Mouse (Mus musculus) kidney, postnatal 14 days (tissue): ENCODE results near the gene Scn5a.

Source experiments
- DNase-seq: peaks from one replicate; pipeline ENCODE4 v3.0.0; 2022; ENCODE audit warnings: mixed read lengths

The Scn5a gene

DNA sequence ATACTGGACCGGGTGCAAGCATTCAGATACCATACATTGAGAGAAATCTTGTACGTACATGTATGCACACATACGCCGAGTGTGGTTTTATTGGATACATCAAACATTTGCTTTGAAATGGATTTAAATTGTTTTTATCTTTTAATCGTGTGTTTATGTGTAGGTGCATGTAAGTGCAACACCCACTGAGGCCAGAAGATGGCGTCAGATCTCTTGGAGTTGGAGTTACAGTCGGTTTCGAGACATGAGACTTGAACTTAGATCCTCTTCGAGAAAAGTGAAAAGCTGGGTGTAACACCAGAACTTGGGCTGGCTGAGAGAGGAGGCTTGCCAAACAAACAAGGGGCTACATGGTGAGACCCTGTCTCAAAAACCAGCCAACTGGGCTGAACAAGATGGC lies 75.2 kb downstream of the Scn5a start:
- DNase-seq: no peak

DNA sequence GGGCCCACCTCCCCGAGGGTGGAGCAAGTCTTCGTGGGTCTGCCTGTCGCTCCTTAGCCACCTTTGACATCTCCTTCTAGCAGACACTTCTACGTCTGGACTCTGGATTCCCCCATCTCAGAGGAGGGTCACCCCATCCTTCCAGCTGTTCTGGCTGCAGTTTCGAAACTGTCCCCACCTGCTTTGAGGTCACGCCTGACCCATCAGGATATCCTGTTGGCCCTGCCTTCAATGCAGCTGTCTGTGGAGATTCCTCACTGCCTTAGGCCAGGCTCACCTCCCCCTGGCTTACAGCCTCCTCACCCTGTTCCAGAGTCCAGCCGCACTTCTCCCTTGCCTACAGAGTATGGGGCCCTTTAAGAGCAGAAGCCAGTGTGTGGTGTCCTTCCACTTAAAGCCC lies 79.9 kb downstream of the Scn5a start:
- DNase-seq: no peak

DNA sequence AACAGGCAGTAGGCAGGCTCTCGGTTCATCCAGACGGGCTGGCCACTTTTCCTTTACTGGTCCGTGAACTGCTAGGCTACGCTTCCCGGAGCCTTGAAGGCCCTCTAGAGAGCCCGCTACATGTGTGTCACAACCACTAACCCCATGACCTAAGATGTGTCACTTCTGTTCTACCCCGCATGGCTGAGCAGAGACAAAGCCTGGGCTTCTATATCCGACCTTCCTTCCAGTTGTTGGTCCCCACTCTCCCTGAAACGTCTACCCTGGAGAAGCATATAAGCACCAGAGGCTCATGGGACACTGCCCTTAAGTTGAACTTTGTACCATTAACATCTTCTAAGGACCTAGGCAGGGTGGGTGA lies 80.6 kb downstream of the Scn5a start:
- no peak for DNase-seq

DNA sequence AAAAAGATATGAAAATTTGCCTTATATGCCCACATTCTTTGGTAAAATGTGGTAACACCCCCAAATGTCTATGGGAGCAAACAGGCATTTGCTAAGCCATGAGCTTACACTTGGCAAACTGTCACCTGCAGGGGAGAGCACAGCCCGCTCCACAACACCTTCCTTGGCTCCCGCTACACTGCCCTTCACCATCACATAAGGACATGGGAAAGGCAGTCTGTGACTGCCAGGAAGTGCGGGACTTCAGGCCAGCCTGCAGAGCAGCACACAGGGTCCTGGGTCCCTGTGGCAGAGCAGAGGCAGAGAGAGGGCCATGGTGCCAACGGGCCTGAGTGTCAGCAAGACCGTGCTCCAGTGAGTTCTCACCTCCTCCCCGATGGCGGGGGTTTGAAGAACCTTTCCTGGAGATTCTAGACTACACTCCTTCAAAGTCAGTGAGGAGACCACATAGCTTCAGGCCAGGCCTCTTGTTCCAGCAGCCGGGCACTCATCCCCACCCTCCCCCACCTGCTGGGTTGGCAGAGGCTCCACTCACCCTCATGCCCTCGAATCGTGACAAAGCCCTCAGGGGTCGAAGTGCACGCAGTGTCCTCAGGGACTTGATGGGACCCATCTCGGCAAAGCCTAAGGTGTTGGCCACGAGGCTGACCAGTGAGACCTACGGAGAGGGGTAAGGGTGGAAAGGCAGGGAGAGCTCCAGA lies 81.1 kb downstream of the Scn5a start:
- DNase-seq: no peak

DNA sequence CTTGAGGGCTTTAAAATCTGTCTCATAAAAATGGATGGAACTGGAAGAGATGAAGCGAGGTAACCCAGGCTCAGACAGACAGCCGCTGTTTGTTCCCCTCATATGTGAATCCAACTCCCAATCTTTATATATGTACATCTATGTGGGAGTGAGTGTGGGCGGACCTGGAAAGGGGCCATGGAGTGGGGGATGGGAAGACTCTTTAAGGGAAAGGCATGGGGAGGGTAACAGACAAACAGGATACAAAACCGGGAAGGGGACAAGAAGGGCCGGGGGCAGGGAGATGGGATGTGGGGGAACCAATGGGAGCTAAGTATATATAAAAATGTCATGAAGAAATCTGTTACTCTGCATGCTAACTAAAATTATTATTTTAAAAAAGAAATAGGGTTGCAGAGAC lies 81.9 kb downstream of the Scn5a start:
- DNase-seq: no peak

DNA sequence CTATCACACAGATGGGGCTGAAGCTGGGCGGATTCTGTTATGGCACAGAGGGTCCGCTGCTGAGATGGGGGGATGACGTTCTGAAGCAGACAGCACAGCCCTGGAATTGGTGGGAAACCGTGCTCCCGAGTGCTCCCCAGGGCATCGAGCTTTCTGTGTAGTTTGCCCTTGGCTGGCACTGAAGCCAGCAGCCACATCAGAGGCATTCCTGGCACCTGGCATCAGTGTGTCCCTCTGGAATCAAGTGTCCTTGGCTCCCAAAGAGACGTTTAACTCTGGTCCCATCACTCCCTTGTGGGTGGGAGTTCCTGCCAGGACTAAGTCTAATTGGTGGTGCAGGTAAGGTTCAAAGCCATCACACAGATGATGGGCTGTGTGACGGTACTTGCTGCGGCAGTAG lies 82.5 kb downstream of the Scn5a start:
- no peak for DNase-seq

DNA sequence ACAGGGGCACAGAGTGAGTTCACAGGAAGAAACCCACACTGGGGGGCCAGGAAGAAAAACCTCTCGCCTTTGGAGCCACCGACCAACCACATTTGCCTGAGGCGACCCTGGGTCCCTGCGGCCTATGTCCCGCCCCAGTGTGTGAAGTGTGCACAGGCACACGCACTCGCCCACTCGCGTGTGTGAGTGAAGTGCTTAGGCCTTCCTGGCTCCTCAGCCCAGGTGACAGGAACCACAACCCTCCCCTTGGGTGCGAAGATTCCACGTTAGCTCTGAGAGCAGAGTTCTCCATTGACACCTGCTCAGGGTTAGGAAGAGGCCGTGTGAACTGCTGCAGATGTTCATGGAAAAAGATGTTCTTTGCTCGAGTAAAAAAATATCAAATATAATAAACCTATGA lies 93.9 kb downstream of the Scn5a start:
- no peak for DNase-seq

DNA sequence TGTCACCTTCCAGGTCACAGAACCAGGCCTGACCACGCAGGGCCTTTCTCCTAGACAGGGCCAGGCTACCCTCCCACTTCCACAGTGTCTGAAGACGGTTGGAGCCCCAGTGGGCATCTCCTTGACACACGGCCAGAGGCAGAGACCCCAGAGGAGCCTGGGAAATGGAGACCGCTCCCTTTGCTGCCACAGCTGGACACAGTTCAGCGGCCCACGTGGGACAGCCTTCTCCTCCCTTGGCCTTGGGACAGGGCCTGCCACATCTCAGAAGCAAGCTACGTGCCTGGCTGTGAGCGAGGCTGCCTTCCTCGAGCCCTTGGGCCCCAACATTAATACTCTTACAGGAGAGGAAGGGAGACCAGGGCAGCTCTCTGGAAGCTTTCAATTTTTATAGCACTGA lies 94.4 kb downstream of the Scn5a start:
- no peak for DNase-seq

DNA sequence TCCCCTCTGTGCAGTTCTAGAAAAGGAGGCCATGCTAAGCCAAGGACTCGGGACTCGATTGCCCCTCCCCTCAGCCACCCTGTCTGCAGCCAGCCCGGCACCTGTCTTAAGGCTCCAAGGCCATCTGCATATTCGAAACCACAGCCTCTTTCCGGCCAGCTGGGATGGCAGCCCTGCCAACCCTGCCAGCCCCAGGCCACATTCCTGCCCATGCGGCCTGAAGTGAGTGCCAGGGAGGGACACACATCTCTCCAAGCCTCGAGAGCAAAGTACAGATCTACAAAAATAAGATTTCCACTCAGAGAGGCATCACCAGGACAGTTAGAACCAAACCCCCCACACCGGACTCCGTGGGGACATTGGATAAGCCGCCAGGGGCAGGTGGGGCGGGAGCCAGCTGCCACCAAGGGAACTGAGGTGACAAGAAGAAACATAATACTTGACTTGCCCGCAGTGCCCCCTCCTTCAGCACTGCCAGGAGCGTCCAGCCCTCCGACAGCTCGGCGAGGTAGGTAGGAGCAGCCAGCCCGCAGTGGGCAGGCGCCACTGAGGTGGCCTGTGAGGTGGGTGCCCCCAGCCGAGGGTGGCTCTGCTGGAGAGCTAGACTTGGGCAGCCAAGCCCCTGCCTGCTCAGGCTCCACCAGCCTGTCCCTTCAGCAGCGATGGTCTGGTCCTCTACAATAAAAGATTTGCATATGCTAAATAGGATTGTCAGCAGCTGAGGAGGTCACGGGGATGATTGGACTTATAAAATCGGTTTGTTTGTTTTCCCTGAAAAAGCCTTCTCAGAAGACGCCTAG lies 95.1 kb downstream of the Scn5a start:
- peak; percentile 11 for DNase-seq

DNA sequence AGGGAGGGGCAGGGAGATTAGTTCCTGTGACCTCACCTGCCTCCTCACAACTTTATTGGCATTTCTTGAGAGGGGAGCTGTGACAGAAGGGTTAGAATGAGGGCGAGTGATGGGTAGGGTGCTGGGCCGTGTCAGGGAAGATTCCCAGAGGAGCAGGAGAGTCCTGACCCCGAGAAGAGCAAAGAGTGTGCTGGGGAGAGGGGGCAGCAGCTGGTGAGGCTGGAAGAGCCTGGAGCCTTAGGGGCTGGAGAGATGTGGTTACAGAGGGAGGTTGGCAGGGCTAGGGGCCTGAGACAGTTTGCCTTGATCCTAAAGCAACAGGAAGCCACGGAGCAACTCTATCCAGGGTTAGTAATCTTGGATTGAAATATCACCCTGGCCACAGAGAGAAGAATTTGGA lies 97.2 kb downstream of the Scn5a start:
- no peak for DNase-seq

DNA sequence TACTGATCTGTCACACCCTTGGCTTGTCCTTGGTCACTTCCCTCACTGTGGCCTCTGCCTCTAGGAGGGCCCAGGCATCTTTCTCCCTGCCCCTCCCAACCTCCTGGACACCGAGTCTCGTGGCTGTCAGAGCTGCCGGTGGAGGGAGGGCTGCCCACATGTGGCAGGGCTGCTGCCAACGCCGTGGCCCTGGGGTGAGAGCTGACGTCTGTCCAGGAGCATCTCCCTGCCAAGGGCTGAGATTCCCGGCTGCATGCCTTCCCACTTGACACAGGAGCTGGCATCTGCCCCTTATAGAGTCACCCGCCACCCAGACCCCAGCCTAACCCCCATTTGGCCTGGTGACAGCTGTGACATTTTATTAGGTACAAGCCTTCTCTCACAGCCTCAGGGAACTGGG lies 99.5 kb downstream of the Scn5a start:
- no peak for DNase-seq

DNA sequence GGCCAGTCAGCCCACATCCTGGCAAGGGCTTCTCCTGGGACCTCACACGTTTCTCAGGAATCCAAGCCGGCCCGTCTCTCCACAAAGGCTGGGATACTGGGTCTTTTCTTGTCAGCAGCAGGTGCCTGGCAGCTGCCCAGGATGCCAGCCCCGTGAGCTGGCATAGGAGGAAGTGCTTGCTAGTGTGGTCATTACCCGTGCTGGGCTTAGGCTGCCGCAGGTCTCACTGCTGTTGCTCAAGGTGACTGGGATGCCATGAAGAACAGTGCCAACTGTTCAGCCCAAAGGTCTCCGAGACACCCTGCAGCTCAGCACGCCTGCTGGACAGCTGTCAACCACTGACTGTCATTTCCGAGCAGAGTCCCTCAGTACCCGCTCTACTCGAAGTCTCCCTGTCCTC lies 100.5 kb downstream of the Scn5a start:
- DNase-seq: no peak

DNA sequence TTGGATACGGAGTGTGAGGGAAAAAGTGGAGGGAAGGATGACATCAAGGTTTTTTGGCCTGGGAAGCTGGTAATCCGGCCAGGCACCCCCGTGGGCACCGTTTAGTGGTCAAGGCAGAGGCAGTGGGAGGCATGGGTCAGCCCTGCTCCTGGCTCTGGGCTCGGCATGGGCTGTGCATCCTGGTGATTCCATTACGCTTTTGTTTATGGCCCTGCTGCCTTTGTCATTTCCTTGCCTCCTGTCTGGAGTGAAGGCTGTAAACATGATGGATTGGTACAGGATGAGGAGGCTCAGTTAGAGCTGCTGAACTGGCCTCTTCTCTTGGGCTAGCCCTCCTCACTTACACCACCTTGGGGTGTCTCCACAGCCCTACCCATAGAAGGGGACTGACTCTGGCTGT lies 101.1 kb downstream of the Scn5a start:
- peak; percentile 14 for DNase-seq

DNA sequence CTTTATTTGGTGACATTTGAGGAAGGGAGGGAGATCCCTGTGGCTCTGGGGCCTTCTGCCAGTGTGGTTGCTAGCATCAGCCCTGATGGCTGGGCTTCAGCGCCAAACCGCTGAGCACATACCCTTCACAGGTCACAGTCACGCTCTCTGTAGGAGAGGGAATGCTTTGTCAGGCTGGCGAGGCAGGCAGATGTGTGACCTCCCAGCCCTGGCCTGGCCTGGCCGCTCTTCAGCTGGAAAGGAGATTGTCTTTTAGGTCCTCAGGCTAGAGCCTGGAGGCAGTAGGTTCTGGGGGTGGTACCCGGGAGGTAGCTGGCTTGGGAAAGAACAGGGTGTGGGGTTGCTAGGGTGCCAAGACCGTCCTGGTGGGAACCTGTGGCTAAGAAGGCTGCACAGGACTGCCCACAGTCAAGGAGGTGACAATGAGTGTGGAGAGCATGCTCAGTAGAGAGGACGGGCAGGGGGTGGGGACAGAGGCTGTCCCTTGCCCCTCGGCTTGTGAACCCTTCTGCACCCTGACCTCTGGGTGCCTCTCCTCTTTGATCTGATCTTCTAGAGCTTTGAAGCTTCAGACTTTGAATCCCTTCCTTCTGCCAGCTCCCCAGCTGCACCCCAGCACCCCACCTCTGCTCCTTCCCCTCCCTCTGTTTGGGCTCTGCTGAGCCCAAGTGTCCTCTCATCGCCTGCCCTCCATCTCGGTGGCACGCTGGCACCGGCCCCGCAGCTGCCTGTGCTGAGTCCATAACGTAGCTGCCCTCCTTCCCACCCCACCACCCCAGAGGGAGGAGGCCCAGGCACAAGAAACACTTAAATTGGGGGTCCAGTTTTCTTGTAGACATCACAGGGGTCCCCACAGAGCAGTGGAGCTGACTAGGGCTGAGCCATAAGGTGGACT lies 103.9 kb downstream of the Scn5a start:
- no peak for DNase-seq

DNA sequence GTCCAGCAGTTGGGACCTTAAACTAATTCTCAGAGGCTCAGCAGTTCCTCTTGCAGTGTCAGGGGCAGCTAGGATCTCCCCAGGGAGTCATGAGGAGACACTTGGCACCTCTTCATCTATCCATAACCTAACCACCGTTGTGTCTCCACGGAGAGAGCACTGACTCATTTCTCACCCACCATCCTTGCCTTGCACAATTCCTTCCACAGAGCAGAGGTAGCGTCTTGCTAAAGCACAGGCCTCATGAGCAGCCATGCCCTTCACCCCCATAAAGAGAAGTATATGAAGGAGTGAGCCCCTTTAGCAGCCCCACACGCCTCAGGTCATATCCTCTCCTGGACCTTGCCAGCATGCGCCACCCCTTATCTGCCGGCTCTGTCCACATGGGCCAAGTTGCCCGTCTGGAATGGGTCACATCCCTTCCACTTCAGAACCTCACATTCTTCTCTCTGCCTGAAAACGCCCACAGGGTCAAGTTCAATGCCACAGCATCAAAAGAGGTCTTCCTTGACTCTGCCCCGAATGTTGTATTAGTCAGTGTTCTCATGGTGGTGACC lies 105.1 kb downstream of the Scn5a start:
- no peak for DNase-seq

DNA sequence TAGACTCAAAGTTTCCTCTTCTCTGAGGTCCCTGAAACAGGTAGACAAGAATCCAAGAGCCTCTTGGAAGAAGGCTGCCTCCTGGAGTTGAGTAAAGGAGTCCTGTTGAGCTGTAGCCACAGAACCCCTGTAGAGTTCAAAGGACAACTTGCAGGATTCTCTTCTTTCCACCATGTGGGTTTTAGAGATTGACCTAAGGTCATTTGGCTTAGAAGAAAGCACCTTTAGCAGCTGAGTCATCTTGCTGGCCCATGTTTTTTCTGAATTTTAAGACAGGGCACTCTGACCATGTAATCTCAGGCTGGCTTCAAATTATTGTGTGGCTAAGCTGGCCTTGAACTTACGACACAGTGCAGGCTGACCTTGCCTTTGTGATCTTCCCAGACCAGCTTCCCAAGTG lies 105.8 kb downstream of the Scn5a start:
- DNase-seq: no peak

DNA sequence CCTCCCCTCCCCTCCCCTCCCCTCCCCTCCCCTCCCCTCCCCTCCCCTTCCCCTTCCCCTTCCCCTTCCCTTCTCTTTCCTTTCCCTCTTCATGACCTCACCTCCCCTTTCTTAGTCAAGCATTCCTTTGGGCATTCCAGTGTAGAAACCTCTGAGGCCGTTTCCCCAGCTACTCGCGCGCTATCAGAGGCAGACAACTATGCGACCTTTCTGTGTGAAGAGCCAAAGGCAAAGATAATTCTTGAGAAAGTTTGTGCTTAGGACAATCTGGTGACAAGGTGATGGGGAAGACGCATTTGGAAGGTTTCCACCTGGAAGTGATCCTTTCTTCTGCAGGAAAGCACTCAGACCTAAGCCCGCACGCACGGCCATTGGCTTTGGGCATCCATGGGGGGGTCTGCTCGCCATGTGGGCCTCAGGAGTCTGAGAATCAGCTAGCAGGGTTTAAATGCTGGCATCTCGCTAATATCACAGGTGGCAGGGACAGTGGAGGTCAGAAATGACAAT lies 106.4 kb downstream of the Scn5a start:
- DNase-seq: no peak

DNA sequence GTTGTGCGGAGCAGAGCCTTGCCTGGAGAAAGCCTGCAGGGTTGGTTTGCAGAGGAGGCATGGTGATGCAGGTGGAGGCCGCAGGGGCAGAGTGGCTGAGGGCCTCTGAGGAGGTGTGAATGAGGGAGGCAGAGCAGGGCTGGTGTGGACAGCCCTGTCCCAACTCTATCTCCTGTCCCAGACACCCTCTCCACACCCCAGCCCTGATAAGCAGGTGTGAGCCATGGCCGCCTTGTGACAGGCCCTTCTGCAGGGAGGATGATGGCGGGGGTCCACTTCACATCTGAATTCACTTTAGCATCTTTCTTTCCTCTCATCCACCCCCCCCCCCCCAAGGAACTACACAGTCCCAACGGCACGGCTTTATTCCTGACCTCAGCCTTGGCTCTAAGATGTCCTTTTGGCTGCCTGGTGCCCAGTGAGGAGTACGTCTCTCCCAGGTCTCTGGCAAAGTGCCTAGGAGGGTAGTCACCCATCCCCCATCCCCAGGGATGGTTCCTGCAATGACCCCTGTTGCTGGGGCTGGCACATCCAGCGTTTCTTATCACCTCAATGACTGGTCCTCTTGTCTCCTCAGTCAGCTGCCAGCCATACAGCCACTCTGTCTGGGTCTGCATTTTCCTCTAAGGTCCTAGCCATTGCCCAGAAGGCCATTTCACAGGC lies 109.0 kb downstream of the Scn5a start:
- DNase-seq: no peak

DNA sequence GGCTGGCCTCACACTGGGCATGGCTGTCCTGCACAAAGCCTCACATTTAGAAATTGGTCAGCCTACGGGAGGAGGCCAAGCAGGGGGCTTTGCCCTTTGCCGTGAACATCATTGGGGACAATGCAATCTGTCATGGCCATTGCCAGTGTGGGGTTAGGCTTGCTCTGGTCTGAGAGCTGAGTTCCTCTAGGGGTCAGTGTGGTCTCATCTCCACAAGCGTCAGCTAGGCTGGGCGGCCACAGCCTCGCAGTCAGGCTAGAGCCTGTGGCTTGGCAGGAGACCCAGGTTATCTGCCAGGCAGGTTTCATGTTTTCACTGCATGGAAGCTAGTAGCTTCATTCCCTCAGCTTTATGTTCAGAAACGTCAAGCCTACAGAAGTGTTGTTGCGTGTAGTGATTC lies 113.2 kb downstream of the Scn5a start:
- peak; percentile 56 for DNase-seq

DNA sequence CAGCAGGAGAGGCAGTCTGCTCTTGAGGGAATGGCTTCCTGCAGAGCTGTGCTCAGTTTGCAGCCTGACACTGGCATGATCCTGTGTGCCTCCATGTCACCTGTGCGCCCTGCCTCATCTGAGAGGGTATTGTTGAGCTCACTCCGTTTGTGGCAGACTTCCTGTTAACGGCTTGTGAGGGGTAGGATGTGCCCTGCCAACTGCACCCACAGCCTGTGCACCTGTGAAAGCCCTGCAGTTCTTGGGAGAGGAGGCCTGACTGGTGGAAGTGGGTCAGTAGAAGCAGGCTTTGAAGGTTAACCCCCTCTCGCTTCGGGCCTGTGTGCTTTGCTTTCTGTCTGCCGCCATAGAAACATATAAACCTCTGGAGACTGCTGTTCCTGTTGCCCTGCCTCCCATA lies 113.8 kb downstream of the Scn5a start:
- no peak for DNase-seq

DNA sequence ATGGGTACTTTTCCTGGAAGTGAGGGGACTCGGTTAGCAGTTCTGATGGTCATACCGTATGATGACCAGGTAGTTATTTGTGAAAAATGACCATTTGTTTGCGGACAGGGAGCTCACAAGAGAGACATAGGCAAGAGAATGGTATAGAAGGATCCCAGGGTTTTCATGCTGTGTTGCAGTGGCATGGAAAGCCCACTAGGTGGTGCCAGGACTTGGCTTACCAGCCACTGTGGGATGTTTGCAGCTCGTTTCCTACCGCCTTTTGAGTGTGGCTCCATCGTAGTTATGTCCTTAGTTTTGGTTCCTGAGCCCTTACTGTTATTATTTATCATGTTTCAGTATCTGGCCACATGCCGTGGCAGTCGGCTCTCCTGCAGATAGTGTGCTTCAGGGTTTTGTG lies 118.4 kb downstream of the Scn5a start:
- DNase-seq: peak; percentile 70

DNA sequence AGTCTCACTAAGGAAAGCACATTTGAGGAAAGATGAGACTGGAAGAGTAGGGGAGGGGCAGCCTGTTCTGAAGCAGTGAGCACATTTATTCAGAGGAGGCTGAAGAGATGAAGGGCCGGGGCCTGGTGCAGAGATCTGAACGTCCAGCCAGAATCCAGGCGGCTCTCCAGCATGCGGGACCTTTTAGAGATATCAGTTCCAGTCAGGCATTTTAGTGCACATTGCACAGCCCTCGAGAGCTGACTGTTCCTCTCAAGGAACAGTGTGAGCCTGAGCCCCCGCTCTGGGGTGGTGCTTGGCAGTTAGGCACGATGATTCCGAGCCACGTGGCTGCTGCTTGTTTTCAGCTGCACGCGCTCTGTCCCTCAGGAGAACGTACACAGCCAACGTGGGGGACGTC lies 121.7 kb downstream of the Scn5a start:
- DNase-seq: no peak

DNA sequence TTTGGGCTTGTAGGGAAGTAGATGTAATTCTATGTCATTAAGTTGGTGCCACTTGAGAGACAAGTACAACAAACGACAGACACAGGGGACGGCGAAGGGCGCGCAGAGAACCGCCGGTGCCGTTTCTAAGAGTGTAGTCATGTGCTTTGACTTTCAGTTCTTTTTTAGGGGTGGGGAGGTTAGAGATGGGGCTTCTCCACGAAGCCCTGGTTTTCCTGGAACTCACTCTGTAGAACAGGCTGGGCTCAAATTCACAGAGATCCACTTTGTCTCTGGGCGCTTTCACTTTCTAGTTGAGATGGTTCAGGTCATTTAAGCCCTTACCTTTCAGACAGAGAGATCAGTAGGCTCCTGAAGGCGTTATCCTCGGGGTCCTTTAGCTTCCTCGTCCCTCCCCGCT lies 122.8 kb downstream of the Scn5a start:
- DNase-seq: no peak
